Mouse (Mus musculus): ENCODE measurements at regions not wholly inside any gene's neighbourhood (a gene's known extent, or its start where the extent isn't known, plus 50 kb on each side); places are given as distances from the start of the nearest gene placed in this dataset.
"Not testable (repeated sequence)": the region's sequence is repeated elsewhere in the genome, so short reads cannot be mapped to it uniquely, and the experiment has no call there.

- not testable (repeated sequence) for H3K27me3 ChIP-seq (ENCODE audit: control insufficient read depth, insufficient read depth, low read length)
Measured at GRCm38 (mm10) chr12:20292368-20292767, 338.1 kb downstream of the Gm21863 start.

GRCm38 (mm10) chr12:20311951-20312849 lies 357.9 kb downstream of the Gm21863 start:
- H3K27me3 ChIP-seq (ENCODE audit: control insufficient read depth, insufficient read depth, low read length); H3K4me1 ChIP-seq (ENCODE audit: control insufficient read depth, insufficient read depth, low read length); H3K36me3 ChIP-seq (ENCODE audit: control insufficient read depth, insufficient read depth, low read length); H3K27ac ChIP-seq (ENCODE audit: control insufficient read depth, insufficient read depth, low read depth, low read length): not testable (repeated sequence)
- peak overlapping the region; percentile 53 for H3K4me3 ChIP-seq (ENCODE audit: control insufficient read depth, low read depth, low read length)

More at GRCm38 (mm10) chr12:20292368-20292767, 338.1 kb downstream of the Gm21863 start:
- H3K27ac ChIP-seq (ENCODE audit: control insufficient read depth, insufficient read depth, low read depth, low read length); H3K4me1 ChIP-seq (ENCODE audit: control insufficient read depth, insufficient read depth, low read length); H3K4me3 ChIP-seq (ENCODE audit: control insufficient read depth, low read depth, low read length); H3K36me3 ChIP-seq (ENCODE audit: control insufficient read depth, insufficient read depth, low read length): not testable (repeated sequence)

All from testis, adult 2 months (tissue).